20 mouse cellular contexts compared by ENCODE assay signal in genomic region chr15:27223610-27224511, GRCm38 (mm10).
A peak's percentile ranks its signal among the peaks of the same experiment; 100 is the strongest.
DNase-seq lines count a peak whose midpoint lies in the region; ATAC-seq and TF ChIP-seq lines count a peak whose summit lies in the region.
"Had no signal": no experiment of that assay in that cellular context is flagged by ENCODE, and none has a peak within 500 bp of the region (broad histone marks: within the 10 kb centered on the region; RNA-seq: fewer than 3 reads in every experiment).

No protein-coding gene starts in this region.

- H3K9me3 ChIP-seq in midbrain, postnatal 0 days (ENCODE audit: low read length), result no peaks in the 10 kb centered on the region
- H3K9me3 ChIP-seq: heart, embryonic 12.5 days; limb, embryonic 13.5 days; liver, embryonic 15.5 days; neural tube, embryonic 12.5 days; stomach, embryonic 15.5 days had no signal

- H3K27me3 ChIP-seq in midbrain, postnatal 0 days (ENCODE audit: insufficient read depth, low read length), result no peaks in the 10 kb centered on the region
- H3K27me3 ChIP-seq: heart, embryonic 12.5 days; limb, embryonic 13.5 days; liver, embryonic 15.5 days; neural tube, embryonic 12.5 days; stomach, embryonic 15.5 days had no signal

- no peaks in the 10 kb centered on the region for H3K4me1 ChIP-seq in midbrain, postnatal 0 days (ENCODE audit: insufficient read depth, low read length)
- H3K4me1 ChIP-seq: heart, embryonic 12.5 days; limb, embryonic 13.5 days; liver, embryonic 15.5 days; neural tube, embryonic 12.5 days; stomach, embryonic 15.5 days had no signal

- H3K27ac ChIP-seq in midbrain, postnatal 0 days (ENCODE audit: low read depth, low read length), result peak overlapping the region; percentile 60; the same call in 1 of the 2 replicates
- H3K27ac ChIP-seq: limb, embryonic 13.5 days; liver, embryonic 15.5 days; neural tube, embryonic 12.5 days; stomach, embryonic 15.5 days had no signal

- H3K4me2 ChIP-seq in midbrain, postnatal 0 days (ENCODE audit: low read depth, low read length, poor library complexity, severe bottlenecking), result peak overlapping the region; percentile 35
- H3K4me2 ChIP-seq: heart, embryonic 12.5 days; limb, embryonic 13.5 days; liver, embryonic 15.5 days; neural tube, embryonic 12.5 days; stomach, embryonic 15.5 days had no signal

- ATAC-seq in midbrain, postnatal 0 days (ENCODE audit: low FRiP score), result peak; percentile 83
- ATAC-seq: inflammation-experienced regulatory T-cells, adult 6 months; lung, postnatal 0 days had no signal

- WGBS in midbrain, postnatal 0 days, result 46% methylated on average over 14 of the region's 14 CpGs

- H3K9ac ChIP-seq in midbrain, postnatal 0 days (replicated peaks; ENCODE audit: low read length, poor library complexity, severe bottlenecking), result no peak overlapping the region
- H3K9ac ChIP-seq: heart, embryonic 12.5 days; limb, embryonic 13.5 days; liver, embryonic 15.5 days; neural tube, embryonic 12.5 days; stomach, embryonic 15.5 days had no signal

- peak overlapping the region; percentile 21 for H3K4me3 ChIP-seq in midbrain, postnatal 0 days (ENCODE audit: low read depth, low read length)
- H3K4me3 ChIP-seq: heart, embryonic 12.5 days; limb, embryonic 13.5 days; liver, embryonic 15.5 days; neural tube, embryonic 12.5 days; stomach, embryonic 15.5 days had no signal

- DNase-seq in heart, adult 11 months, result peak; percentile 12
- no peak for DNase-seq in heart, adult 9 months (ENCODE audit: low spot score in 2 of 2)
- DNase-seq in layer of hippocampus, adult 9-11 months, result peak; percentile 22
- no peak for DNase-seq in layer of hippocampus, postnatal 25 days (ENCODE audit: extremely low spot score in 1 of 2, low spot score in 1 of 2)
- DNase-seq in MN1 (ENCODE audit: low spot score), result peak; percentile 35
- DNase-seq in midbrain, postnatal 0 days (ENCODE audit: low spot score), result peak; percentile 66
- no peak for DNase-seq in spleen, postnatal 14 days (ENCODE audit: low spot score in 2 of 2)
- DNase-seq: cerebellum, adult 8-10 months; heart, postnatal 14 days; kidney, adult 9 months; kidney, postnatal 25 days; spleen, adult 18-20 months; thymus, adult 18-20 months had no signal

- H3K36me3 ChIP-seq in midbrain, postnatal 0 days (ENCODE audit: insufficient read depth, low read length), result no peaks in the 10 kb centered on the region
- H3K36me3 ChIP-seq: heart, embryonic 12.5 days; limb, embryonic 13.5 days; liver, embryonic 15.5 days; neural tube, embryonic 12.5 days; stomach, embryonic 15.5 days had no signal

- TF ChIP-seq CTCF in midbrain, postnatal 0 days (IDR thresholded peaks at IDR 0.05), result no peak

Comparison
In these comparisons a context has a peak if more than half of its experiments do, and no peak if none do; other contexts are left out.
1. DNase-seq: peak in heart, adult 11 months (single experiment), layer of hippocampus, adult 9-11 months (single experiment), MN1 (single experiment) and midbrain, postnatal 0 days (single experiment); none in heart, adult 9 months (0 of 2), layer of hippocampus, postnatal 25 days (0 of 2) and spleen, postnatal 14 days (0 of 2).